Mouse (Mus musculus) lung, adult 2 months (tissue): ENCODE results near the gene Rps29.

Source experiments
- CTCF ChIP-seq: fragments of 200-500 bp; IDR thresholded peaks from 2 replicates; pipeline ENCODE4 v1.5.1; 2011; ENCODE audit warnings: mild to moderate bottlenecking, low read length, control low read depth; ENCODE audit not compliant: insufficient read depth
- POLR2A ChIP-seq: fragments of 200-500 bp; IDR thresholded peaks from 2 replicates; pipeline ENCODE4 v1.6.1; 2011; ENCODE audit warnings: low read depth, mild to moderate bottlenecking, control low read depth, low read length, borderline replicate concordance; ENCODE audit errors: extremely low read depth

GRCm38 (mm10) chr12:69122801-69123200 lies 36.2 kb downstream of the Rps29 start:
- TF ChIP-seq POLR2A (no peak), CTCF (no peak)
